Mouse (Mus musculus) kidney, embryonic 15.5 days (tissue): ENCODE measurements at regions not wholly inside any gene's neighbourhood (a gene's known extent, or its start where the extent isn't known, plus 50 kb on each side); places are given as distances from the start of the nearest gene placed in this dataset.

Experiments
- ATAC-seq: fragments of 200-750 bp; cut with Nextera tagmentation; replicated peaks from 2 replicates; pipeline ENCODE4 v1.8.0; 2017; ENCODE audit warnings: moderate TSS enrichment; ENCODE audit not compliant: low FRiP score
- H3K27ac ChIP-seq: fragments of 300-500 bp; sonication (generic); 2 replicates; pipeline ENCODE4 v1.5.1; 2015; ENCODE audit warnings: mild to moderate bottlenecking, inconsistent platforms
- H3K27me3 ChIP-seq: fragments of 300-500 bp; sonication (generic); 2 replicates; pipeline ENCODE4 v1.6.1; 2015; ENCODE audit warnings: inconsistent platforms
- H3K36me3 ChIP-seq: fragments of 300-500 bp; sonication (generic); 2 replicates; pipeline ENCODE4 v1.6.1; 2015; ENCODE audit warnings: inconsistent platforms
- H3K4me1 ChIP-seq: fragments of 300-500 bp; sonication (generic); 2 replicates; pipeline ENCODE4 v1.6.1; 2015; ENCODE audit warnings: inconsistent platforms
- H3K4me2 ChIP-seq: fragments of 300-500 bp; sonication (generic); 2 replicates; pipeline ENCODE4 v1.6.1; 2015; ENCODE audit warnings: moderate library complexity, mild to moderate bottlenecking, inconsistent platforms
- H3K4me3 ChIP-seq: fragments of 300-500 bp; sonication (generic); replicated peaks from 2 replicates; pipeline ENCODE4 v1.5.1; 2015; ENCODE audit warnings: mild to moderate bottlenecking, inconsistent platforms
- H3K9ac ChIP-seq: fragments of 300-500 bp; sonication (generic); 2 replicates; pipeline ENCODE4 v1.6.1; 2015; ENCODE audit warnings: mild to moderate bottlenecking, inconsistent platforms
- H3K9me3 ChIP-seq: fragments of 300-500 bp; sonication (generic); replicated peaks from 2 replicates; pipeline ENCODE4 v1.6.1; 2016; ENCODE audit warnings: inconsistent platforms
- whole genome bisulfite sequencing: fragments of 180-500 bp; shearing (Covaris S2); methylation state at CpG from one replicate; pipeline ENCODE4 v1.1.7; 2015; ENCODE audit warnings: mixed read lengths; 5-methylcytosine and 5-hydroxymethylcytosine counted together

- whole genome bisulfite sequencing, result 85% methylated on average over 4 of the region's 4 CpGs
- Histone ChIP-seq H3K27ac (no peak overlapping the region), H3K4me2 (no peak overlapping the region), H3K27me3 (no peaks in the 10 kb centered on the region), H3K4me3 (no peak overlapping the region), H3K36me3 (no peaks in the 10 kb centered on the region), H3K9me3 (no peaks in the 10 kb centered on the region), H3K9ac (no peak overlapping the region), H3K4me1 (no peaks in the 10 kb centered on the region)
- 0 out of 2 replicates have a peak, but pooled peaks have one; percentile 71 for ATAC-seq
Observed at GRCm38 (mm10) chr2:101473116-101473485, 151.4 kb upstream of the Rag2 start.

DNA sequence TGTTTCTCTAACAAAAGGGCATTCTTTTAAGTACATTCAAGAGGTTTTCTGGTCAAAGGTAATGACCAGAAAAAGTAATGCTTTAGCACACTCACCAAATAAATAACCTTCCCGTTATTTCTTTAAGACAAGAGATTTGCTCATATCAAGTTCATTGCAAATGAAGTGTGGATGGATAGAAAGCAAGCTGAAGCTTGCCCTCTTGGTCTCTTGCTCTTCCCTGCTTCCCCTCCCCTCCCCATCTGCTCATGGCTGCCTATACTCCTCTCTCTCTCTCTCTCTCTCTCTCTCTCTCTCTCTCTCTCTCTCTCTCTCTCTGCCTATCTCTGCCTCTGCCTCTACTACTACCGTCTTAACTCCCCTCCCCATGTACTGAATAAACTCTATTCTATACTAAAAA, 147.7 kb upstream of the Rag2 start:
- ATAC-seq, result no peak
- Histone ChIP-seq H3K27ac (no peak overlapping the region), H3K9ac (no peak overlapping the region), H3K27me3 (no peaks in the 10 kb centered on the region), H3K4me2 (no peak overlapping the region), H3K4me3 (no peak overlapping the region), H3K36me3 (no peaks in the 10 kb centered on the region), H3K4me1 (no peaks in the 10 kb centered on the region), H3K9me3 (no peaks in the 10 kb centered on the region)
- 63% methylated on average over 2 of the region's 2 CpGs for WGBS

- Histone ChIP-seq H3K36me3 (no peaks in the 10 kb centered on the region), H3K4me3 (no peak overlapping the region), H3K27ac (no peak overlapping the region), H3K9me3 (no peaks in the 10 kb centered on the region), H3K4me1 (no peaks in the 10 kb centered on the region), H3K9ac (no peak overlapping the region), H3K4me2 (no peak overlapping the region), H3K27me3 (no peaks in the 10 kb centered on the region)
- WGBS, result 89% methylated on average over 2 of the region's 2 CpGs
- ATAC-seq, result no peak
Observed at GRCm38 (mm10) chr2:101490207-101490606, 134.3 kb upstream of the Rag2 start.

DNA sequence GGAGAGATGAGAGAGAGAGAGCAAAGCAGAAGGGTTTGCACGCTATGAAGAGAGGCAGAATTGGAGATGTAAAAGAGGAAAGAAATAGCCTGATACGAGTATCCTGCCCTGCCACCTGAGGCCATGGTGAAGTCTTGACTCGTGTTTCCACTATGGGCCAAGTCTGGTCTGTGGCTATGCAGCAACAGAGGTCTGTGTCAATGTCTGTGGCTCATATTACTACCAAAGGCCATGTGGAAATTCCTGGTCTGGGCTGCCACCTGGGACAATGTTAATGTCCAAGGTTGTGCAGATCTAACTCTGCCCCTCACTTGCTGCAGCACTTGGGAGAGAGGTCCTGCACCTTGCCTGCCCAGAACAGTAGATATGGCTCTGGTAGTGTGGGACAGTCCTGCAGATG, 132.8 kb upstream of the Rag2 start:
- no peak overlapping the region for H3K9ac ChIP-seq
- no peaks in the 10 kb centered on the region for H3K27me3 ChIP-seq
- no peak overlapping the region for H3K4me3 ChIP-seq
- no peaks in the 10 kb centered on the region for H3K4me1 ChIP-seq
- no peak for ATAC-seq
- no peaks in the 10 kb centered on the region for H3K9me3 ChIP-seq
- H3K4me2 ChIP-seq, result no peak overlapping the region
- 75% methylated on average over 3 of the region's 3 CpGs for WGBS
- H3K36me3 ChIP-seq, result no peaks in the 10 kb centered on the region
- H3K27ac ChIP-seq, result no peak overlapping the region

DNA sequence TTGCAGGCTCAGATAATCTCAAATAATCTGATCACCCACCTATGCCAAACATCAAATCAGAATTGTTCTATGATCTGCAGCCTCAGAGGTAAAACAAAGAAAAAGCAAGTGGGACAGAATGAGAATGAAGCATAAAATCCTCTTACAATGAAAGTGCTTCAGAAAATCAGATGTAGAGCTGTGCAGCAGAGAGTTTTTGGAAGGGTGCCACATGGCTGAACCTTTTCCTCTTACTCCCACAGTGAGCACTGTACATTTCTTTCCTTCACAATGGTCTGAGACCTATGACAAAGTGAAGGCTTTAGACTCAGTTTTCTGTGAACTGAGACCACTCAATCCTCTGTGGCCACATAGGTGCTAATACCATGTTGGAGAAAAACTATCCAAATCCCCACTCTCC, 116.4 kb upstream of the Rag2 start:
- no peak overlapping the region for H3K4me2 ChIP-seq
- no peaks in the 10 kb centered on the region for H3K36me3 ChIP-seq
- ATAC-seq, result no peak
- no peaks in the 10 kb centered on the region for H3K9me3 ChIP-seq
- H3K27me3 ChIP-seq, result no peaks in the 10 kb centered on the region
- H3K4me3 ChIP-seq, result no peak overlapping the region
- no peaks in the 10 kb centered on the region for H3K4me1 ChIP-seq
- no peak overlapping the region for H3K9ac ChIP-seq
- no peak overlapping the region for H3K27ac ChIP-seq
